ENCODE assay signal across 8 mouse cellular contexts in the genomic region with DNA sequence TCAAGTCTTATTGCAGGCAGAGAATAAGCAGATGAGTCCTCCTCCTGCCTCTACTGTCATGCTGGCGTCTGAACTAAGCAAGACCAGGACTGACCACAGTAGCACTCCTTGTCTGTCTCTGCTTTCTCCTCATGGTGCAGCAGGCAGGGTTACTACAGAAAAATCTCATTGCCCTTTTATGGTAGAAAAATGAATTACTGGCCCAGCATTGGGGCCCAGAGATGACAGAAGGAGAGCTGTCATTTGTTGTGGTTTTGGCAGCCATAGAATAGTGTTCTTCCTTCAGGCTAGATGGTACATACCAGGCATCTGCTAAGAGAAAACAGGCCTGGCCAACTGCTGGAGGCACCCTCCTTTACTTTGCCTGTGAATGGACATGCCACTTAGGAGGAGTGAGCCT. TPM values are rescaled to one million over a fixed set of nuclear protein-coding genes. Genes with fewer than 3 reads are reported as not detected.
A peak's percentile ranks its signal among the peaks of the same experiment; 100 is the strongest.
DNase-seq lines count a peak whose midpoint lies in the region; ATAC-seq and TF ChIP-seq lines count a peak whose summit lies in the region.
"Had no signal": no experiment of that assay in that cellular context is flagged by ENCODE, and none has a peak within 500 bp of the region (broad histone marks: within the 10 kb centered on the region; RNA-seq: fewer than 3 reads in every experiment).

No protein-coding gene starts in this region.

- peaks cover 18% of the 10 kb centered on the region for H3K36me3 ChIP-seq in heart, embryonic 13.5 days
- H3K36me3 ChIP-seq in midbrain, embryonic 13.5 days, result peaks cover 30% of the 10 kb centered on the region
- H3K36me3 ChIP-seq in midbrain, postnatal 0 days (ENCODE audit: insufficient read depth, low read length), result peaks cover under 1% of the 10 kb centered on the region; the same call in 1 of the 2 replicates
- H3K36me3 ChIP-seq in intestine, embryonic 15.5 days, result peaks cover 7% of the 10 kb centered on the region; the same call in 1 of the 2 replicates
- H3K36me3 ChIP-seq in stomach, postnatal 0 days (ENCODE audit: control insufficient read depth, insufficient read depth, low read length), result no peaks in the 10 kb centered on the region

- intact Hi-C loops in heart, postnatal 10 days (cut with DNase I), result no loop called here

- H3K4me1 ChIP-seq in heart, embryonic 13.5 days, result peaks cover 93% of the 10 kb centered on the region
- peaks cover 49% of the 10 kb centered on the region for H3K4me1 ChIP-seq in midbrain, embryonic 13.5 days (replicated peaks)
- H3K4me1 ChIP-seq in midbrain, postnatal 0 days (ENCODE audit: insufficient read depth, low read length), result peaks cover 7% of the 10 kb centered on the region; the same call in 1 of the 2 replicates
- peaks cover 35% of the 10 kb centered on the region for H3K4me1 ChIP-seq in intestine, embryonic 15.5 days (replicated peaks)
- H3K4me1 ChIP-seq in stomach, postnatal 0 days (replicated peaks; ENCODE audit: control insufficient read depth, insufficient read depth), result no peaks in the 10 kb centered on the region; the same call in 1 of the 2 replicates
- H3K4me1 ChIP-seq: limb, embryonic 13.5 days had no signal

- TF ChIP-seq EP300 in stomach, postnatal 0 days (optimal IDR thresholded peaks at IDR 0.05), result no peak

- DNase-seq in heart, postnatal 10 days, result no peak
- DNase-seq in midbrain, postnatal 0 days (ENCODE audit: low spot score), result no peak
- DNase-seq in stomach, postnatal 0 days (ENCODE audit: low spot score), result no peak
- DNase-seq in adrenal gland, adult 2 months, result no peak

- WGBS in heart, embryonic 13.5 days, result 38% methylated on average over 1 of the region's 1 CpGs
- 92% methylated on average over 1 of the region's 1 CpGs for WGBS in midbrain, embryonic 13.5 days
- 92% methylated on average over 1 of the region's 1 CpGs for WGBS in midbrain, postnatal 0 days
- WGBS in intestine, embryonic 15.5 days, result 52% methylated on average over 1 of the region's 1 CpGs
- WGBS in stomach, postnatal 0 days, result 63% methylated on average over 1 of the region's 1 CpGs

- H3K27me3 ChIP-seq in heart, embryonic 13.5 days (replicated peaks), result no peaks in the 10 kb centered on the region
- no peaks in the 10 kb centered on the region for H3K27me3 ChIP-seq in midbrain, embryonic 13.5 days
- H3K27me3 ChIP-seq in midbrain, postnatal 0 days (ENCODE audit: insufficient read depth, low read length), result no peaks in the 10 kb centered on the region
- H3K27me3 ChIP-seq in intestine, embryonic 15.5 days (replicated peaks), result no peaks in the 10 kb centered on the region
- H3K27me3 ChIP-seq in stomach, postnatal 0 days (ENCODE audit: control insufficient read depth, insufficient read depth, low read length), result no peaks in the 10 kb centered on the region
- H3K27me3 ChIP-seq: limb, embryonic 13.5 days had no signal

- H3K4me2 ChIP-seq in heart, embryonic 13.5 days, result 0 out of 2 replicates have a peak overlapping the region, but pooled peaks have one; percentile 20
- H3K4me2 ChIP-seq in midbrain, embryonic 13.5 days (replicated peaks), result no peak overlapping the region
- no peak overlapping the region for H3K4me2 ChIP-seq in midbrain, postnatal 0 days (ENCODE audit: low read depth, low read length, poor library complexity, severe bottlenecking)
- no peak overlapping the region for H3K4me2 ChIP-seq in intestine, embryonic 15.5 days (replicated peaks)
- no peak overlapping the region for H3K4me2 ChIP-seq in stomach, postnatal 0 days (replicated peaks; ENCODE audit: low read depth)
- H3K4me2 ChIP-seq: limb, embryonic 13.5 days had no signal

- H3K9ac ChIP-seq in heart, embryonic 13.5 days, result peak overlapping the region; percentile 2; the same call in 1 of the 2 replicates
- no peak overlapping the region for H3K9ac ChIP-seq in midbrain, embryonic 13.5 days (replicated peaks)
- no peak overlapping the region for H3K9ac ChIP-seq in midbrain, postnatal 0 days (replicated peaks; ENCODE audit: low read length, poor library complexity, severe bottlenecking)
- no peak overlapping the region for H3K9ac ChIP-seq in intestine, embryonic 15.5 days
- no peak overlapping the region for H3K9ac ChIP-seq in stomach, postnatal 0 days (ENCODE audit: low read length)
- H3K9ac ChIP-seq: limb, embryonic 13.5 days had no signal

- no peaks in the 10 kb centered on the region for H3K9me3 ChIP-seq in heart, embryonic 13.5 days
- H3K9me3 ChIP-seq in midbrain, embryonic 13.5 days, result no peaks in the 10 kb centered on the region
- no peaks in the 10 kb centered on the region for H3K9me3 ChIP-seq in midbrain, postnatal 0 days (ENCODE audit: low read length)
- H3K9me3 ChIP-seq in intestine, embryonic 15.5 days, result no peaks in the 10 kb centered on the region
- H3K9me3 ChIP-seq in stomach, postnatal 0 days (ENCODE audit: control insufficient read depth, low read length), result no peaks in the 10 kb centered on the region
- H3K9me3 ChIP-seq: limb, embryonic 13.5 days had no signal

- no peak for TF ChIP-seq CTCF in midbrain, postnatal 0 days (IDR thresholded peaks at IDR 0.05)
- no peak for TF ChIP-seq CTCF in stomach, postnatal 0 days (IDR thresholded peaks at IDR 0.05; ENCODE audit: low read depth)

- peak overlapping the region; percentile 89 for H3K27ac ChIP-seq in heart, embryonic 13.5 days (replicated peaks)
- H3K27ac ChIP-seq in midbrain, embryonic 13.5 days, result 0 out of 2 replicates have a peak overlapping the region, but pooled peaks have one; percentile 19
- no peak overlapping the region; the same call in 1 of the 2 replicates for H3K27ac ChIP-seq in midbrain, postnatal 0 days (ENCODE audit: low read depth, low read length)
- peak overlapping the region; percentile 65 for H3K27ac ChIP-seq in intestine, embryonic 15.5 days
- peak overlapping the region; percentile 81 for H3K27ac ChIP-seq in stomach, postnatal 0 days (replicated peaks)
- H3K27ac ChIP-seq: limb, embryonic 13.5 days had no signal

- ATAC-seq in heart, embryonic 13.5 days (ENCODE audit: extremely low read depth, insufficient number of reproducible peaks, low FRiP score, low TSS enrichment), result no peak
- ATAC-seq in midbrain, embryonic 13.5 days, result no peak
- ATAC-seq in midbrain, postnatal 0 days (ENCODE audit: low FRiP score), result no peak
- no peak for ATAC-seq in intestine, embryonic 15.5 days
- ATAC-seq in stomach, postnatal 0 days (ENCODE audit: low FRiP score, low TSS enrichment), result no peak

- no peak overlapping the region for H3K4me3 ChIP-seq in heart, embryonic 13.5 days
- no peak overlapping the region for H3K4me3 ChIP-seq in midbrain, embryonic 13.5 days (replicated peaks)
- no peak overlapping the region for H3K4me3 ChIP-seq in midbrain, postnatal 0 days (ENCODE audit: low read depth, low read length)
- H3K4me3 ChIP-seq in intestine, embryonic 15.5 days (replicated peaks), result no peak overlapping the region
- no peak overlapping the region for H3K4me3 ChIP-seq in stomach, postnatal 0 days (ENCODE audit: low read depth, low read length)
- H3K4me3 ChIP-seq: limb, embryonic 13.5 days had no signal

RNA-seq across cellular contexts. Expression of a gene that starts 55.0 kb away (rescaled TPM):
- 24.6 and 25.1 TPM in 2 replicates for polyA plus RNA-seq in heart, embryonic 13.5 days (2015; fragmentation: Nextera tagmentation; extraction: Ambion mirVana)
- total RNA-seq in heart, postnatal 10 days (2021), result 10 to 100 TPM; 33.4 to 33.5 TPM
- polyA plus RNA-seq in midbrain, embryonic 13.5 days (2015; fragmentation: Nextera tagmentation; extraction: Ambion mirVana), result 34.9 and 36.9 TPM in 2 replicates
- total RNA-seq in midbrain, postnatal 0 days (2014; rRNA removed), result 37.0 and 40.7 TPM in 2 replicates
- polyA plus RNA-seq in midbrain, postnatal 0 days (2015; fragmentation: Nextera tagmentation; extraction: Ambion mirVana), result 22.1 and 27.5 TPM in 2 replicates
- polyA plus RNA-seq in intestine, embryonic 15.5 days (2015; fragmentation: Nextera tagmentation; extraction: Ambion mirVana), result 30.6 and 34.9 TPM in 2 replicates
- polyA plus RNA-seq in stomach, postnatal 0 days (2015; fragmentation: Nextera tagmentation; extraction: Ambion mirVana), result 15.4 and 15.6 TPM in 2 replicates
- total RNA-seq in adrenal gland, adult 2 months (2021), result 10 to 100 TPM; 37.5 to 50.4 TPM
- 40.3 and 47.6 TPM in 2 replicates for polyA plus RNA-seq in adrenal gland, adult 2 months (2012; rRNA removed)
